Mouse (Mus musculus) MEL (cell line): ENCODE measurements around the gene Brms1.

Source experiments
- BHLHE40 ChIP-seq: IDR thresholded peaks from 2 replicates; pipeline ENCODE4 v1.6.1; 2012; ENCODE audit warnings: low read depth, mild to moderate bottlenecking, inconsistent platforms, low read length, improper control_type of control experiment, borderline replicate concordance
- CHD2 ChIP-seq: IDR thresholded peaks from 2 replicates; pipeline ENCODE4 v1.6.1; 2011; ENCODE audit warnings: low read length, improper control_type of control experiment
- CTCF ChIP-seq, 3 experiments: IDR thresholded peaks in 2 of 3; conservative IDR thresholded peaks in 1 of 3; 2 replicates each; pipeline ENCODE4 v1.5.1; 2011 to 2012; ENCODE audit warnings: low read length in 3 of 3, low read depth in 2 of 3, mild to moderate bottlenecking in 2 of 3, improper control_type of control experiment in 1 of 3, inconsistent platforms in 1 of 3, mixed read lengths in 1 of 3, moderate library complexity in 1 of 3; ENCODE audit not compliant: control insufficient read depth in 1 of 3, insufficient read depth in 1 of 3, poor library complexity in 1 of 3, severe bottlenecking in 1 of 3
- ELF1 ChIP-seq: IDR thresholded peaks from 2 replicates; pipeline ENCODE4 v1.6.1; 2014; ENCODE audit warnings: low read depth, mild to moderate bottlenecking, inconsistent platforms, low read length, improper control_type of control experiment, moderate library complexity
- HCFC1 ChIP-seq: IDR thresholded peaks from 2 replicates; pipeline ENCODE4 v1.6.1; 2012; ENCODE audit warnings: low read depth, mild to moderate bottlenecking, inconsistent platforms, low read length, improper control_type of control experiment, moderate library complexity
- KAT2A ChIP-seq: conservative IDR thresholded peaks from 2 replicates; pipeline ENCODE4 v1.6.1; 2012; ENCODE audit warnings: low read depth, low read length, improper control_type of control experiment, inconsistent platforms
- MAX ChIP-seq: IDR thresholded peaks from 2 replicates; pipeline ENCODE4 v1.6.1; 2011; ENCODE audit warnings: low read length, improper control_type of control experiment
- POLR2AphosphoS2 ChIP-seq: IDR thresholded peaks from 2 replicates; pipeline ENCODE4 v1.6.1; 2011; ENCODE audit warnings: low read length, improper control_type of control experiment
- UBTF ChIP-seq: IDR thresholded peaks from 2 replicates; pipeline ENCODE4 v1.6.1; 2012; ENCODE audit warnings: low read depth, mild to moderate bottlenecking, inconsistent platforms, low read length, improper control_type of control experiment, moderate library complexity, borderline replicate concordance; ENCODE audit not compliant: insufficient read depth
- USF1 ChIP-seq: IDR thresholded peaks from 2 replicates; pipeline ENCODE4 v1.6.1; 2014; ENCODE audit warnings: low read depth, mild to moderate bottlenecking, inconsistent platforms, low read length, improper control_type of control experiment, moderate library complexity
- USF2 ChIP-seq, 2 experiments: IDR thresholded peaks; 2 replicates each; pipeline ENCODE4 v1.6.1; 2011 to 2012; ENCODE audit warnings: improper control_type of control experiment in 2 of 2, low read length in 2 of 2, borderline replicate concordance in 1 of 2, inconsistent platforms in 1 of 2, low read depth in 1 of 2, mild to moderate bottlenecking in 1 of 2; ENCODE audit not compliant: insufficient read depth in 1 of 2
- ZC3H11A ChIP-seq: IDR thresholded peaks from 2 replicates; pipeline ENCODE4 v1.6.1; 2012; ENCODE audit warnings: low read depth, mild to moderate bottlenecking, inconsistent platforms, low read length, improper control_type of control experiment
- ZNF384 ChIP-seq: IDR thresholded peaks from 2 replicates; pipeline ENCODE4 v1.6.1; 2012; ENCODE audit warnings: low read depth, mild to moderate bottlenecking, inconsistent platforms, low read length, improper control_type of control experiment

DNA sequence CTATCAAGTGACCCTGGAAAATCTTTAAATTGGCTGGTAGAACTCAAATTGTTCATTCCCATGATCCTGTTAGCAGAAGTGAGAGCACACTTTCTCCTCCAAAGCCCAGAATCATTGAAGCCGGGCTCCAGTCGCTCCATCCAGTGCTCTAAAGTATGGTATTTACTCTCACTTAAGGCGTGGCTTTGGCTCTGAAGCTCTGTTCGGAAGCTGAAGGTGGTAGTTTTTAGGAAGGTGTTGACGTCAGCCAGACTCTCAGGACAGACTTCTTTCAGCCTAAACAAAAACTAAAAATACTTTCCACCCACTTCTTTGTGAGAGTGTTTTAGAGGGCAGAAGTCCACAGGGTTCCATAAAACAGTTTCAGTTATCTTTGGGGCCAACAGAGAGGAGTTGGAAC lies 32.4 kb downstream of the Brms1 start:
- TF ChIP-seq UBTF, result no peak
- no peak for TF ChIP-seq CTCF (IDR thresholded peaks at IDR 0.05 in 2 of 3, conservative IDR thresholded peaks at IDR 0.05 in 1 of 3; ENCODE audit: control insufficient read depth in 1 of 3, insufficient read depth in 1 of 3, low read depth in 2 of 3, low read length in 3 of 3, poor library complexity in 1 of 3, severe bottlenecking in 1 of 3)
- TF ChIP-seq HCFC1, result no peak
- TF ChIP-seq ELF1, result no peak
- no peak for TF ChIP-seq ZNF384
- no peak for TF ChIP-seq POLR2AphosphoS2
- TF ChIP-seq MAX, result no peak
- TF ChIP-seq USF1, result no peak
- no peak for TF ChIP-seq BHLHE40
- TF ChIP-seq CHD2, result no peak
- TF ChIP-seq ZC3H11A, result no peak
- no peak for TF ChIP-seq USF2 (IDR thresholded peaks at IDR 0.05; ENCODE audit: borderline replicate concordance in 1 of 2, insufficient read depth in 1 of 2, low read depth in 1 of 2, low read length in 2 of 2)
- no peak for TF ChIP-seq KAT2A
